Mouse (Mus musculus) megakaryocyte, adult 5-6 weeks (primary cell): ENCODE results near the gene Gm10277. TPM values are rescaled to one million over a fixed set of nuclear protein-coding genes. Genes with fewer than 3 reads are reported as not detected.

ENCODE experiments used
- ATAC-seq: 2 replicates; pipeline ENCODE4 v1.8.0; 2016; ENCODE audit warnings: mild to moderate bottlenecking, inconsistent platforms; ENCODE audit not compliant: poor library complexity, severe bottlenecking
- total RNA-seq, 2 experiments: library from RNA; stranded (forward) in 1 of 2; stranded (reverse) in 1 of 2; fragments of 153-499, 151-499 nt in 1 of 2; fragments of 221-1000, 200-1000 nt in 1 of 2; gene quantifications; 2 replicates each; pipeline versions ENCODE4 v1.2.3 to v1.2.4; 2015 to 2017

Gm10277 gene
- total RNA-seq (2015): not detected in 2 replicates
- total RNA-seq (2017): 0.40 TPM in 1 of 2 replicates, not detected in the other

DNA sequence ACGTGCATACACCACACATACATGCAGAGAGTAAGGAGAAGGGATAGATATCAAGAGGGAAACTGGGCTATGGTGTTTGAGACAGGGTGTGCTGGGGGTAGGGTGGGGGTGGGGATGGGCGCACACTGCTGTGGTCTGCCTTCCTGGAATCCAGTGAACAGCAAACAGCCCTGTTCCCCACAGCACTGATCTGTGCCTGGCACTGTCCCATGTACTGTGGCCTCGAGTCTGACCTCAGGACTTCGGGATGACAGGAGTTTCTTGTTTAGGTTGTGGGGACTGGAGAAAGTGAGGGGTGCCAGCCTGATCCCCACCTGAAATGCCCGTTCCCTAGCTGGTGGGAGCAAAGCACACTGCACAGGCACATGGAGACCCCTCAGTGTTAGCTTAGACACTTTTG, at the start of gene Gm10277:
Gene Gm10277, minus strand, starts transcription at position 41 of the 400 bp plus-strand sequence.
- no peak for ATAC-seq

DNA sequence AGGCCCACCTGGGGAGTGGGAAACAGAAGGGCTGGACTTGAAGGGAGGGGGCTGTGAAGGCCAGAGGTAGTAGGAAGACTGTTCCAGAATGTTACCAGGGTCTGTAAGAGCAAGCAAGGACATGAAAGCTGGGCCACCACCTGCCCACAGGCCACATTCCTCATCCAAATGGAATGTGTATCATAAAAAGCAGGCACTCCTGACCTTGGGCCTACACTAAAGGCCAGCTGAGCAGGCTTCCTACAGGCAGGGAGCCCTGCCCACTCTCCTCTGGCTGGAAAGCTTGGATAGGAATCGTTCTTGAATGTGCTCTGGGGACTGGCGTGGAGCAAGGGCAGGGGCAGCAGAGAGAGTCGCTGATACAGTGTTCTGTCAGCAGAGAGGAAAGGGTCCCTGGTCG, 49.2 kb upstream of the Gm10277 start:
- ATAC-seq: no peak

- ATAC-seq: no peak
Measured at GRCm38 (mm10) chr11:77836290-77836689, 48.7 kb upstream of the Gm10277 start.

DNA sequence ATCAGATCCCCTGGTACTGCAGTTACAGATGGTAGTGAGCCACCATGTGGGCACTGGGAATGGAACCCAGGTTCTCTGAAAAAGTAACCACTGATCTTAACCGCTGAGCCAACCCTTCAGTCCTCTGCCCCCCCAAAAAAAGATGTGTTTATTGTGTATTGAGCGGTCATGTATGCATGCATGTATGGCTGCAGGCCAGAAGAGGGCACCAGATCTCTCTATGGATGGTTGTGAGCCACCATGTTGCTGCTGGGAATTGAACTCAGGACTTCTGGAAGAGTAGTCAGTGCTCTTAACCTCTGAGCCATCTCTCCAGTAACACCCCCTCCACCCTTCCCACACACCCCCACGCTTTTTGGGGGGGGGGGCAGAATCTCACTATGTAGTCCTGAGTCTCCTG, 47.6 kb upstream of the Gm10277 start:
- ATAC-seq: no peak

DNA sequence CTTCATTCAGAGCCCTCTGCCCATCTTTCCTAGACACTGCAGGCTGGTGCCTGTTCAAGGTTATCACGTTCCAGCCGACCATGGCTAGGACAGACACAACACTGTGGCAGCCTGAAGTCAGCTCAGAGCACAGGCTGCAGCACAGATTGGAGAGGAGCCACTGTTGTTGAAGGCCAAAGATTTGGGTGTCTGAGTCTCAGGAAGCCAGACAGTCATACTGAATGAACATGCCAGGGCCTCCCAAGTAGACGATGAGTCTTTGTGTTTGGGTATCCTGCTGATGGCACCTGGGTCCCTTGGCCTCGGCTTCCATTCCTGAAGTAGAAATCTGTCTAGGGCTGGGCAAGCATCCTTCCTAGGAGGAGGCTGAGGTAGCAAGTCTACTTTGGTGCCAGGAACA, 45.0 kb upstream of the Gm10277 start:
- no peak for ATAC-seq

DNA sequence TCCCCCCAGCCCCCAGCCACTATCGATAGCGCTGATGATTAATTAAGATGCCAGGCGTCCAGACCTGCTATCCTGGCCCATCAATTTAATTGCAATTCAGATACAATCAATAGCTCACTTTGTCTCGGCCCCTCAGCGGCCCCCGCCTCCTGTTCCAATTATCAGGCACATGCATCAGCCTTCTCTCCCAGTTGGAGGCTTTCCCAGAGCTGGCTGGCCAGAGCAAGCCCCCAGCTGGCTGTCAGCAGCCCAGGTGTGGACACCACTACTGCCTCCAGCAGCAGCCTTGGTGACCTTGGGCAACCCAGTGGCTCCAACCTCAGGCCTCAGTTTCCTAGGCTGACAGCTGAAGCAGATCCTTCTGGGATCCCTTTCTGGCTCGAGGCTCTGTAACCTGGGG, 43.3 kb upstream of the Gm10277 start:
- ATAC-seq: no peak

- ATAC-seq: no peak
Measured at GRCm38 (mm10) chr11:77829043-77829841, 41.7 kb upstream of the Gm10277 start.

DNA sequence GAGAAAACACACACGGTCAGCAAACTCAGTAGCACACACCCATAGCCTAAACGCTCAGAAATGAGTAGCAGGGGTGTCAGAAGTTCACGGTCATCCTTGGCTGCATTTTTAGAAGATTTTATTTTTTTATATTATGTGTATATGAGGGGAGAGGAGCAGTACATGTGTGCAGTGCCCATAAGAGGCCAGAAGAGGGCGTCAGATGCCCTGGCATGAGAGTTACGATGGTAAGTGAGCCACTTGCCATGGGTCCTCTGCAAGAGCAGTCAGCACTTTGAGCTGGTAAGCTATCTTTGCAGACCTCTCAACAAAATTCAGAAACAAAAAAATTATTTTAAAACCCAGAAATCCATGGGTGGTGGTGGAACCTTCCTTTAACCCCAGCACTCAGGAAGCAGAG, 40.6 kb upstream of the Gm10277 start:
- ATAC-seq: no peak

- 0 out of 2 replicates have a peak, but pooled peaks have one; percentile 62 for ATAC-seq
Measured at GRCm38 (mm10) chr11:77827241-77827995, 39.9 kb upstream of the Gm10277 start.

GRCm38 (mm10) chr11:77826311-77826710, 38.8 kb upstream of the Gm10277 start:
- ATAC-seq: no peak

- no peak for ATAC-seq
Measured at GRCm38 (mm10) chr11:77825853-77826252, 38.3 kb upstream of the Gm10277 start.

- peak; percentile 39; the same call in 1 of the 2 replicates for ATAC-seq
Measured at GRCm38 (mm10) chr11:77822781-77823180, 35.2 kb upstream of the Gm10277 start.

DNA sequence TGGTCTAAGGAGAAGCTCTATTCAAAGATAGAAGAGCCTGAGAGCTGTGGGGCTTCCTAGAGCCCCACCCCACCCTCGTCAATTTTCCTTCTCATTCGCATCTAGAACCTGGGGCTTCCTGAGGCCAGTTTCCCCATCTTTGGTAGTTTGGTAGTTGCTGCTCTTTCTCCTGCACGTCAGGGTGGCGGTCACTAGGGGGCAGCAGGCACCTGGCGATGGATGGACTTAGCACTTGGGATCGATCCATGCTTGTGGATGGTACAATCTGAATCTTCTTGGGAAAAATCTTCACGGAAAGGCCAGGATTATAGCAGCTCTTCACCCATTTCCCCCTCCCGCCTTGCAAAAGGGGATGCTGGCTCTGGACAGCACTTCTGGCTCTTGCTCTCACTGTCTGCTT, 34.1 kb upstream of the Gm10277 start:
- no peak; the same call in 1 of the 2 replicates for ATAC-seq

- ATAC-seq: peak; percentile 96
Measured at GRCm38 (mm10) chr11:77816003-77816402, 28.5 kb upstream of the Gm10277 start.

DNA sequence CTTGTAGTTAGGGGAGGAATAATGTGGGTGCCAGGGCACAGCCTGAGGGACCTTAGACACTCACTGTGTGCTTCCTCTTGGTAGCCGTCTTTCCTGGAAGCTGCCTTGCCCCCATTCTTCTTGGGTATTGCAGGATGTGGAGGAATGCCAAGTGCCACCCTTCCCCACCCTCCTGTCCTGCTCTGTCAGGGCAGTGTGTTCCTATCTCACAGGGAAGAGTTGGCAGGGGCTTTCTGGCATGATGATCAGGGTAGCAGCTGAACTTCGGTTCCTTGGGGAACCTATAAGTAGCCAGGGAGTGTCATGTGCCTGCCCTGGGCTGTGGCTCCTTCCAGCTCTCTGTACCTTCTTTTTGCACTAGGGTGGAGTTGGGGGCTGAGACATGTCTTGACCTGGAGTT, 26.4 kb upstream of the Gm10277 start:
- ATAC-seq: no peak

- ATAC-seq: no peak
Measured at GRCm38 (mm10) chr11:77810018-77810417, 22.5 kb upstream of the Gm10277 start.

GRCm38 (mm10) chr11:77809215-77809614, 21.7 kb upstream of the Gm10277 start:
- ATAC-seq: no peak

GRCm38 (mm10) chr11:77808051-77808465, 20.5 kb upstream of the Gm10277 start:
- no peak for ATAC-seq

DNA sequence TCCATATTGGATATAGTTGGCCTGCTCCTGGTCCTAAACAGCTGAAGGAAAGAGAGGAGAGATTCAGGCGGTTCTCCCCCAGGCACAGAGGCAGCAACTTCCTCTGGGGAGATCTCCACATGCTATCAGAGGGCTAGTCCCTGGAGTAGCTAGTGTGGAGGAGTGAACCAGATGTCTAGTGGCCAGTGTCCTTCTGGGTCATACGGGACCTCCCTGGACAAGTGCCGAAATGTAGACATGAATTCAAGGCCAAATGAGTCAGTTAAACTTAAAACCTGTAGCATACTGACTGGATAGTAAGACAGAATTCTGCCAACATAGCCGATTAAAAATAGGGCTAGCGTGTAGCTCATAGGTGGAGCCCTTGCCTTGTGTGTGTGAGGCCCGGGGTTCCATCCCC, 19.3 kb upstream of the Gm10277 start:
- ATAC-seq: no peak

DNA sequence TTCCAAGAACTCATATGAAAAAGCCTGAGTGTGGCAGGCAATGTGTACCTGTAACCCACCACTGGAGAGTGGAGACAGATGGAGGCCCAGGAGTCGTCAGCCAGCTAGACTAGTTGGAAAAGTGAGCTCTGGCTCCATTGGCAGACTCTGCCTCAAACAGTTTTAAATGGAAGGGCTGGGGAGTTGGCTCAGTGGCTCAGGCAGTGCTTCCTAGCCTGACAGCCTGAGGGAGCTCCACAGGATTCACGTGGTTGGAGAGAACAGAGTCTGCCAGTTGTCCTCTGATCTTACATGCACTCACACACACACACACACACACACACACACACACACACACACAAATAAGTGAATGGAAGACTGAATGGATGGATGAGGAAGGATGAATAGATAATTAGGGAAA, 18.7 kb upstream of the Gm10277 start:
- ATAC-seq: no peak

GRCm38 (mm10) chr11:77802341-77802865, 14.9 kb upstream of the Gm10277 start:
- peak; percentile 85 for ATAC-seq
